Mouse (Mus musculus) C2C12 (cell line): ENCODE results near the gene Zbtb7b. TPM values are rescaled to one million over a fixed set of nuclear protein-coding genes. Genes with fewer than 3 reads are reported as not detected.
A peak's percentile ranks its signal among the peaks of the same experiment; 100 is the strongest.

Source experiments
- H3K27me3 ChIP-seq: one replicate; pipeline ENCODE4 v1.6.1; 2011; ENCODE audit not compliant: control insufficient read depth, insufficient read depth, insufficient read length
- H3K36me3 ChIP-seq: one replicate; pipeline ENCODE4 v1.6.1; 2011; ENCODE audit not compliant: control insufficient read depth, insufficient read depth
- H3K4me3 ChIP-seq: one replicate; pipeline ENCODE4 v1.5.1; 2011; ENCODE audit warnings: mild to moderate bottlenecking, control low read depth; ENCODE audit not compliant: poor library complexity, insufficient read depth, severe bottlenecking
- H3K79me2 ChIP-seq: one replicate; pipeline ENCODE4 v1.6.1; 2011; ENCODE audit not compliant: control insufficient read depth, insufficient read depth
- H3K79me3 ChIP-seq: one replicate; pipeline ENCODE4 v1.6.1; 2011; ENCODE audit warnings: low read depth, control low read depth
- H3ac ChIP-seq: one replicate; pipeline ENCODE3; 2011; ENCODE audit warnings: low read depth; ENCODE audit not compliant: control insufficient read depth, insufficient read length
- CEBPB ChIP-seq: IDR thresholded peaks from one replicate; pipeline ENCODE4 v1.6.1; 2011; ENCODE audit warnings: low read depth, mild to moderate bottlenecking, control low read depth, moderate library complexity
- CTCF ChIP-seq: IDR thresholded peaks from one replicate; pipeline ENCODE4 v1.5.1; 2011; ENCODE audit not compliant: control insufficient read depth, insufficient read depth, insufficient read length
- FOSL1 ChIP-seq: IDR thresholded peaks from one replicate; pipeline ENCODE4 v1.8.0; 2011; ENCODE audit warnings: mild to moderate bottlenecking, low read length; ENCODE audit not compliant: poor library complexity, insufficient read depth, severe bottlenecking
- MAX ChIP-seq: IDR thresholded peaks from one replicate; pipeline ENCODE4 v1.6.1; 2011; ENCODE audit warnings: mild to moderate bottlenecking, control low read depth
- MYOD1 ChIP-seq: IDR thresholded peaks from one replicate; pipeline ENCODE4 v1.6.1; 2011; ENCODE audit warnings: low read depth; ENCODE audit not compliant: control insufficient read depth, insufficient read length
- MYOG ChIP-seq: IDR thresholded peaks from one replicate; pipeline ENCODE4 v1.6.1; 2011; ENCODE audit not compliant: control insufficient read depth, insufficient read length; ENCODE audit errors: extremely low read depth
- USF1 ChIP-seq: IDR thresholded peaks from one replicate; pipeline ENCODE4 v1.6.1; 2011; ENCODE audit warnings: low read depth, mild to moderate bottlenecking, control low read depth, moderate library complexity
- polyA plus RNA-seq: library from polyadenylated mRNA; unstranded; fragments of >200 nt; fragmentation: generic; extraction: Trizol; gene quantifications from one replicate; pipeline ENCODE4 v1.2.1, GENCODE M21; 2012; ENCODE audit warnings: missing spikeins

Gene Zbtb7b
- polyA plus RNA-seq, 1 experiment, result 29.5 TPM

GRCm38 (mm10) chr3:89424416-89425140 is 30.0 kb upstream of the Zbtb7b start:
- no peaks in the 10 kb centered on the region for H3K27me3 ChIP-seq
- H3K4me3 ChIP-seq, result no peak overlapping the region
- H3K36me3 ChIP-seq, result peaks cover 55% of the 10 kb centered on the region
- peaks cover 27% of the 10 kb centered on the region for H3K79me3 ChIP-seq
- TF ChIP-seq MYOD1 (no peak), MYOG (no peak), CEBPB (no peak), MAX (no peak), FOSL1 (no peak), USF1 (no peak), CTCF (no peak)
- no peak overlapping the region for H3ac ChIP-seq
- peaks cover 57% of the 10 kb centered on the region for H3K79me2 ChIP-seq

- Histone ChIP-seq H3ac (no peak overlapping the region), H3K36me3 (peaks cover 48% of the 10 kb centered on the region), H3K4me3 (peak overlapping the region; percentile 28), H3K79me3 (peaks cover 31% of the 10 kb centered on the region), H3K79me2 (peaks cover 66% of the 10 kb centered on the region), H3K27me3 (no peaks in the 10 kb centered on the region)
- TF ChIP-seq CTCF (no peak), MYOD1 (no peak), FOSL1 (no peak), CEBPB (no peak), MYOG (no peak), USF1 (no peak), MAX (no peak)
These were observed 28.1 kb upstream of the Zbtb7b start for GRCm38 (mm10) chr3:89422556-89423205.

GRCm38 (mm10) chr3:89421810-89422473 is 27.4 kb upstream of the Zbtb7b start:
- Histone ChIP-seq H3K79me2 (peaks cover 73% of the 10 kb centered on the region), H3K36me3 (peaks cover 45% of the 10 kb centered on the region), H3ac (peak overlapping the region; percentile 52), H3K27me3 (no peaks in the 10 kb centered on the region), H3K4me3 (peak overlapping the region; percentile 28), H3K79me3 (peaks cover 38% of the 10 kb centered on the region)
- TF ChIP-seq FOSL1 (no peak), USF1 (no peak), MYOG (no peak), MAX (no peak), MYOD1 (no peak), CTCF (no peak), CEBPB (no peak)

GRCm38 (mm10) chr3:89421002-89421774 is 26.6 kb upstream of the Zbtb7b start:
- peak overlapping the region; percentile 65 for H3ac ChIP-seq
- H3K4me3 ChIP-seq, result peak overlapping the region; percentile 73
- H3K79me2 ChIP-seq, result peaks cover 80% of the 10 kb centered on the region
- no peak for TF ChIP-seq MYOD1
- TF ChIP-seq MYOG, result no peak
- TF ChIP-seq CEBPB, result no peak
- no peak for TF ChIP-seq MAX
- TF ChIP-seq USF1, result no peak
- no peak for TF ChIP-seq CTCF
- no peak for TF ChIP-seq FOSL1
- H3K27me3 ChIP-seq, result no peaks in the 10 kb centered on the region
- H3K79me3 ChIP-seq, result peaks cover 46% of the 10 kb centered on the region
- H3K36me3 ChIP-seq, result peaks cover 45% of the 10 kb centered on the region

GRCm38 (mm10) chr3:89420421-89420820 is 25.8 kb upstream of the Zbtb7b start:
- Histone ChIP-seq H3ac (no peak overlapping the region), H3K36me3 (peaks cover 48% of the 10 kb centered on the region), H3K79me2 (peaks cover 88% of the 10 kb centered on the region), H3K27me3 (no peaks in the 10 kb centered on the region), H3K4me3 (peak overlapping the region; percentile 73), H3K79me3 (peaks cover 54% of the 10 kb centered on the region)
- TF ChIP-seq USF1 (no peak), MYOD1 (no peak), CEBPB (no peak), FOSL1 (no peak), MYOG (no peak), CTCF (no peak), MAX (no peak)
